Mouse (Mus musculus) adrenal gland, postnatal 25 days (tissue): Measurements from ENCODE around the gene 2900026A02Rik. TPM values are rescaled to one million over a fixed set of nuclear protein-coding genes. Genes with fewer than 3 reads are reported as not detected.
A peak's percentile ranks its signal among the peaks of the same experiment; 100 is the strongest.

Experiments
- DNase-seq: peaks from one replicate; pipeline ENCODE4 v3.0.0; 2021; ENCODE audit warnings: mixed read lengths
- total RNA-seq: library from RNA; stranded (reverse); gene quantifications from 2 replicates; pipeline ENCODE4 v1.2.3, GENCODE M21; 2021

Gene 2900026A02Rik
- total RNA-seq, 1 experiment from 2014 or later: 17.8 TPM

GRCm38 (mm10) chr5:113041567-113042071 lies 179.4 kb downstream of the 2900026A02Rik start:
- peak; percentile 58 for DNase-seq

GRCm38 (mm10) chr5:113040776-113041175 lies 180.3 kb downstream of the 2900026A02Rik start:
- DNase-seq: peak; percentile 19

DNA sequence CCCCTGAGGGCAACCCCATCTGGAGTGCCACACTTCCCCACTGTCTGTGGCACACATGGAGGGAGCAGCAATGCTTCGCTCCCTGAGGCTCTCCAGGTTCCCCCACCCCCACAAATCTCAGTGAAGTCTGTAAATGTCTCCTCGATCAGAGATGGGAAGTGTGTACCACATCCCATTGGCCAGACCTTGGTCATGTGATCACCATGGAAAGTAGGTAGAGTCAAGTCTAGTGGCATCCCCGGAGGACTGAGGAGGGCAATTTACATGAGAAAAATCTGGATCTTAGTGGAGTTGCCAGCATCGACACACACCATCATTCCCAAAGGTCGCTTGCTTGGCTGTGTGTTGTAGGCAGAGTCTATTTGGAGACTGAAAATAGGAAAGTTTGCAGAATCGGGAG lies 182.4 kb downstream of the 2900026A02Rik start:
- no peak for DNase-seq

Other genes with a start within 250 kb of the 2900026A02Rik start
- 18.1 and 19.8 TPM in 2 replicates for gene Grk3, start 205.4 kb downstream of the 2900026A02Rik start, total RNA-seq
- gene Crybb2, start 151.1 kb downstream of the 2900026A02Rik start, total RNA-seq: not detected in 2 replicates
- 0.70 TPM in 1 of 2 replicates, not detected in the other for gene Crybb3, start 139.7 kb downstream of the 2900026A02Rik start, total RNA-seq
- not detected in 2 replicates for gene Tmem211, start 5.7 kb upstream of the 2900026A02Rik start, total RNA-seq
- gene Sgsm1, start 89.5 kb upstream of the 2900026A02Rik start, total RNA-seq: 7.8 and 14.5 TPM in 2 replicates
- gene Aym1, start 136.1 kb upstream of the 2900026A02Rik start, total RNA-seq: not detected in 2 replicates